Mouse (Mus musculus) thymus, adult 2 months (tissue): ENCODE results near the gene Colec11. TPM values are rescaled to one million over a fixed set of nuclear protein-coding genes. Genes with fewer than 3 reads are reported as not detected.
A peak's percentile ranks its signal among the peaks of the same experiment; 100 is the strongest.

Experiments
- DNase-seq: peaks from one replicate; pipeline ENCODE4 v3.0.0; 2021
- H3K27ac ChIP-seq: fragments of 200-500 bp; 2 replicates; pipeline ENCODE4 v1.5.1; 2012; ENCODE audit warnings: low read length, control low read depth; ENCODE audit not compliant: control insufficient read depth, insufficient read depth
- H3K27me3 ChIP-seq: fragments of 200-500 bp; 2 replicates; pipeline ENCODE4 v1.6.1; 2012; ENCODE audit warnings: mild to moderate bottlenecking, low read length, moderate library complexity, mixed read lengths; ENCODE audit not compliant: control insufficient read depth, insufficient read depth
- H3K36me3 ChIP-seq: fragments of 200-500 bp; 2 replicates; pipeline ENCODE4 v1.6.1; 2012; ENCODE audit warnings: mild to moderate bottlenecking, low read length, moderate library complexity; ENCODE audit not compliant: control insufficient read depth, insufficient read depth
- H3K4me1 ChIP-seq: fragments of 200-500 bp; replicated peaks from 2 replicates; pipeline ENCODE4 v1.6.1; 2012; ENCODE audit warnings: low read length; ENCODE audit not compliant: control insufficient read depth, insufficient read depth
- H3K4me3 ChIP-seq: fragments of 200-500 bp; 2 replicates; pipeline ENCODE4 v1.5.1; 2012; ENCODE audit warnings: mild to moderate bottlenecking, low read length, control low read depth, moderate library complexity; ENCODE audit not compliant: control insufficient read depth, insufficient read depth
- CTCF ChIP-seq: fragments of 200-500 bp; IDR thresholded peaks from 2 replicates; pipeline ENCODE4 v1.5.1; 2012; ENCODE audit warnings: mild to moderate bottlenecking, control low read depth, low read length, moderate library complexity, borderline replicate concordance; ENCODE audit not compliant: control insufficient read depth, poor library complexity, insufficient read depth; ENCODE audit errors: extremely low read depth
- POLR2A ChIP-seq: fragments of 200-500 bp; IDR thresholded peaks from 2 replicates; pipeline ENCODE4 v1.6.1; 2012; ENCODE audit warnings: mild to moderate bottlenecking, low read length, control low read depth, moderate library complexity; ENCODE audit not compliant: control insufficient read depth, poor library complexity, insufficient read depth; ENCODE audit errors: extremely low read depth
- WGBS: fragments of 180-500 bp; shearing (Covaris S2); methylation state at CpG from one replicate; pipeline ENCODE4 v1.1.7; 2018; 5-methylcytosine and 5-hydroxymethylcytosine counted together
- polyA plus RNA-seq: library from polyadenylated mRNA; depleted of rRNA; stranded (reverse); fragments of >200 nt; gene quantifications from 2 replicates; pipeline ENCODE4 v1.2.3, GENCODE M21; 2012

Colec11 gene
- polyA plus RNA-seq, 1 experiment: 1.8 TPM

DNA sequence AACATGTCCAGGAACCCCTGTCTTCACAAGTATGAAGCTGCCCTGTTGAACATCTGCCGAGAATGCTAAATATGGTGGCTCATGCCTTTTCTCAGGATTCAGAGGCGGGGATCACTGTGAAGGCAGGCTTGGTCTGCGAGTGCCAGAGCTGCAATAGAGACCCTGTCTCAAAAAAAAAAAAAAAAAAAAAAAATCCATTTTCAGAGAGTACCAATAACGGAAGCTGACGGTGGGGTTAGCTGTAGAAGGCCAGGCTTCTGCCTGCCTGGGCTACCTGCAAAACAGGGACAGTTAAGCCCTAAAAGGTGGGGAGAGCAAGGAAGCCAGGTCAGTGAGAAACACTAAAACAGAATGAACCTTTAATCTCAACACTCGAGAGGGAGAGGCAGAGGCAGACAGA, 13.4 kb upstream of the Colec11 start:
- H3K4me3 ChIP-seq: no peak overlapping the region
- H3K4me1 ChIP-seq: peaks cover 13% of the 10 kb centered on the region; the same call in 1 of the 2 replicates
- H3K36me3 ChIP-seq: peaks cover 23% of the 10 kb centered on the region
- H3K27ac ChIP-seq: no peak overlapping the region
- no peaks in the 10 kb centered on the region for H3K27me3 ChIP-seq
- whole genome bisulfite sequencing: 95% methylated on average over 6 of the region's 6 CpGs
- TF ChIP-seq CTCF (no peak), POLR2A (no peak)
- DNase-seq: no peak

DNA sequence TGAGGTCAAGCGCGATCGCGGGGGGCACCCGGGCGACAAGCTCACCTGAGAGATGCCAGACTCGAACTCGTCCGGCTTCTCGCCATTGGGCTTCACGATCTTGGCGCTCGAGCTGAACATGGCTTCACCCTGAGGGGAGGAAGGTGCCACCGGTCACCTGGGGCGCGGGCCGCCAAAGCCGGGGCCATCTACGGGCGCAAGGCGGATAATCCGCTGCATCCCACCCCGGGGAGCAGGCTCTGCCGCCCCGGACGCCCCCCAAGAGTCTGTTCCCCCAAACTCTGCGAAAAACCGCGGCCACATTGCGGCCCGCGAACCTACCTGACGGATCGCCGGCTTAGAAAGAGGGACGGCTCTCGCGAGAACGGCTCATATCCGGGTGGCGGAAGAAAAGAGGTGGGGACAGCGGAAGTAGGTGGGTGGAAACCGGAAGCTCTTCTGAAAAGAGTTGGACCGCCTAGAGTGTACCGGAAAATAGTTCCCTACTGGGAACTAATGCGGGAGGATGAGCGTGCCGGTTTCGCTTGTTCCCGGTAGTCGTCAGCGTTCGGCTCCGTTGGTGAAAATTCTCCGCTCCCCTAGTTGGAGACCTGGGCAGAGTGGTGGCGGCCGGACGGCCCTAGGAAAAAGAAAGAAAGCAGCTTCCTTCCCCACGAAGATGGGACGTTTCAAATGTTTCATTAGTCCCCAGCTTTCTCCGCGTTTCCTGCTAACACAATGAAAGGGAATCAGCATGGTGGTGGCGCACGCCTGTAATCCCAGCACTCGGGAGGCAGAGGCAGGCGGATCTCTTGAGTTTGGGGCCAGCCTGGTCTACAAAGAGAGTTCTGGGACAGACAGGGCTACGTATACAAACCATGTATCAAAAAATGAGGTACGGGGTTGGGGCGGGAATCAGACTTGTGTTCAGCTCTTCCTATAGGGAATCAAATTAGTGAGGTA, 12.6 kb upstream of the Colec11 start, which contains the start of gene Rps7:
Gene Rps7, minus strand, starts transcription at position 419 of the 942 bp plus-strand sequence.
- peaks cover 13% of the 10 kb centered on the region; the same call in 1 of the 2 replicates for H3K4me1 ChIP-seq
- 5% methylated on average over 69 of the region's 69 CpGs for WGBS
- H3K4me3 ChIP-seq: peak within 1 kb of the TSS; percentile 75
- peak within 1 kb of the TSS; percentile 11; the same call in 1 of the 2 replicates for H3K27ac ChIP-seq
- DNase-seq: peak; percentile 91
- H3K36me3 ChIP-seq: peaks cover 31% of the 10 kb centered on the region
- H3K27me3 ChIP-seq: no peaks in the 10 kb centered on the region
- TF ChIP-seq CTCF (no peak), POLR2A (peak; percentile 86; the same call in 1 of the 2 replicates)

DNA sequence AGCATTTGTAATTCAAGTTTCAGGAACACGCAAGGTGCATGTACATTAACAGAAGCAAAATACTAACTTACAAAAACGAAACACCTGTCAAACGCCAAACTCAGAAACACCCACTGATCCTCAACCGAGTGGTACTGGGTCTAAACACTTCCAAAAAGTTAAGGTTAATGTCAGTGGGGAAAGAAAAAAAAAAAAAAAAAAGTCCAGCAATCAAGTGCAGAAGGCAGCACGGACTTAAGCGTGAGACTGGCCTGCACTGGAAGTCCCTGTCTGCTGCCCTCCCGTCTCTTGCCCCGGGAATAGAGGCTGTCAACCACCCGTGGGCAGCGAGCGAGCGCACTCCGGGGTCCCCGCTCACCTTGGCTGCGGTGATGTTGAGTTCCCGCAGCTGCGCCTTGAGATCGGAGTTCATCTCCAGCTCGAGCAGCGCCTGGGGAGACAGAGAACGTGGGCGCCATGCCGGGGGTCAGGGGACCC, 11.9 kb upstream of the Colec11 start:
- Histone ChIP-seq H3K27me3 (no peaks in the 10 kb centered on the region), H3K27ac (no peak overlapping the region), H3K4me1 (peaks cover 13% of the 10 kb centered on the region; the same call in 1 of the 2 replicates), H3K4me3 (peak overlapping the region; percentile 75), H3K36me3 (peaks cover 38% of the 10 kb centered on the region)
- DNase-seq: no peak
- 2% methylated on average over 23 of the region's 23 CpGs for WGBS
- TF ChIP-seq CTCF (no peak), POLR2A (no peak)

DNA sequence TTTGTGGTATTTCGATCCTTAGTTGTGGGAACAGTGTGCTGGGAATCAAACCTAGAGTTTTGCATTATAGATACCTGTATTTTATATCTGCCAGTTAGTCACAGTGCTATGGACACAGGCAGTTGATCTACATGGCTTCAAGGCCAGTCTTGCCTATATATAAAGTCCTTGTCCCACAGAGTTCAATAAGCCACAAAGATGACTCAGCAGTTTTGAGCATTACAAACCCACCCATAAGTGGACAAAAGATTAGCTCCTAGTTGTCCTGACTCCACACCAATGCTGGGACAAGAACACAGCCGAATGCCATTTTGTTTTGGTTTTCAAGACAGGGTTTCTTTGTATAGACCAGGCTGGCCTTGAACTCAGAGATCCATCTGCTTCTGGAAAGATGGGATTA, 5.3 kb upstream of the Colec11 start:
- WGBS: 96% methylated on average over 2 of the region's 2 CpGs
- no peak for DNase-seq
- no peak overlapping the region for H3K27ac ChIP-seq

DNA sequence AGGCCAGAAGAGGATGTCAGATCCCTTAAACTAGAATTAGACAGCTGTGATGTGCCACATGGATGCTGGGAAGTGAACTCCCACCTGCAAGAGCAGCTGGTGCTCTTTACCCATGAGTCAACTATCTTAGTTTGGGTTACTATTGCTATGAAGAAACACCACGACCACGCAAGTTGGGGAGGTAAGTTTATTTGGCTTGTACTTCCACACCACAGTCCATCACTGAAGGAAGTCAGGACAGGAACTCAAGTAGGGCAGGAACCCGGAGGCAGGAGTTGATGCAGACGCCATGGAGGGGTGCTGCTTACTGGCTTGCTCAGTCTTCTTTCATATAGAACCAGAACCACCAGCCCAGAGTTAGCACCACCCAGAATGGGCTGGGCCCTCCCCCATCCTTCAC, 3.9 kb upstream of the Colec11 start:
- Histone ChIP-seq H3K4me1 (no peaks in the 10 kb centered on the region), H3K27me3 (no peaks in the 10 kb centered on the region), H3K4me3 (no peak overlapping the region), H3K36me3 (peaks cover 37% of the 10 kb centered on the region), H3K27ac (no peak overlapping the region)
- WGBS: 78% methylated on average over 4 of the region's 4 CpGs
- TF ChIP-seq POLR2A (no peak), CTCF (no peak)
- DNase-seq: no peak

More for the DNA sequence above, 5.3 kb upstream of the Colec11 start:
- no peaks in the 10 kb centered on the region for H3K4me1 ChIP-seq
- H3K4me3 ChIP-seq: no peak overlapping the region
- no peaks in the 10 kb centered on the region for H3K27me3 ChIP-seq
- no peak for TF ChIP-seq POLR2A
- TF ChIP-seq CTCF: no peak
- H3K36me3 ChIP-seq: peaks cover 50% of the 10 kb centered on the region

DNA sequence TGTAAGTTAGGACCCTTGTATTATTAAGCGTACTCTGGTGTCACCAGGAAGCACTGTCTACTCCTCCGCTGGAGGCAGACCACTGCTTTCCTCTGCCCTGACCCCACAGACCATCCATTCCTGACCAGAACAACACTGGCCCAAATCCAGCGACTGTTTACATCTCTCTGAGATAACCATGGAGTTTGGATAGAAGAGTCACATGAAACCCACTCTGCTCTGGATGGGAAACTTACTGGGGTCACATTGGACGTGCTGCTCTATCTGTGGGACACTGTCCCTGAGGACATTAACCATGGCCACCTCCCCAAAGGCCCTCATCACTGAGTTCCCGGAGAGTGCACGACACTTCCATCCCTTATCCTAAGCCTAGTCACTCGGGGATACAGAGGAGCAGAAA, 2.2 kb upstream of the Colec11 start:
- DNase-seq: no peak
- Histone ChIP-seq H3K27ac (no peak overlapping the region), H3K27me3 (no peaks in the 10 kb centered on the region), H3K36me3 (peaks cover 20% of the 10 kb centered on the region), H3K4me1 (no peaks in the 10 kb centered on the region), H3K4me3 (no peak overlapping the region)
- TF ChIP-seq CTCF (no peak), POLR2A (no peak)
- WGBS: 88% methylated on average over 7 of the region's 7 CpGs

DNA sequence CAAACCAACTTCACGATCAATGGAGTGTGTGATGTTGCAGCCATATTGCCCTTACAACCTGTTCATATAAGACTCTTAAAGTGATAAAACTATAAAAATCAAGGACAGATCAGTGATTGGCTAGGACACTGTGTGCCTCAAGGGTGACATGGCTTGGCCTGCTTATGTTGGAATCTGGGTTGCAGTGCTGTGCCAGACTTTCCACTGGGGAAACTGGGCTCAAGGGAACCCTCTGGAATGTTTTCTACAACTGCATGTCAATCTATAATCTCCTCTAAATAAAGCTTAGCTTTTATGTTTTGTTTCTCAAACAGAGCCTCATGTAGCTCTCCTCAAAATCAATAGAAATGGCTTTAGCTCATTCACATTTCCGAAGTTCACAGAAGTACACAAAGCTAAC, 1.1 kb upstream of the Colec11 start:
- Histone ChIP-seq H3K4me1 (no peaks in the 10 kb centered on the region), H3K27me3 (no peaks in the 10 kb centered on the region), H3K4me3 (no peak overlapping the region), H3K36me3 (peaks cover 9% of the 10 kb centered on the region), H3K27ac (no peak overlapping the region)
- DNase-seq: no peak
- 95% methylated on average over 2 of the region's 2 CpGs for WGBS
- TF ChIP-seq POLR2A (no peak), CTCF (no peak)
